Mouse (Mus musculus): ENCODE data around the gene Clstn1. TPM values are rescaled to one million over a fixed set of nuclear protein-coding genes. Genes with fewer than 3 reads are reported as not detected.
"Not testable (repeated sequence)": the region's sequence is repeated elsewhere in the genome, so short reads cannot be mapped to it uniquely, and the experiment has no call there.

Clstn1 gene
- polyA plus RNA-seq, 1 experiment from 2014 or later, result 41.8 TPM

DNA sequence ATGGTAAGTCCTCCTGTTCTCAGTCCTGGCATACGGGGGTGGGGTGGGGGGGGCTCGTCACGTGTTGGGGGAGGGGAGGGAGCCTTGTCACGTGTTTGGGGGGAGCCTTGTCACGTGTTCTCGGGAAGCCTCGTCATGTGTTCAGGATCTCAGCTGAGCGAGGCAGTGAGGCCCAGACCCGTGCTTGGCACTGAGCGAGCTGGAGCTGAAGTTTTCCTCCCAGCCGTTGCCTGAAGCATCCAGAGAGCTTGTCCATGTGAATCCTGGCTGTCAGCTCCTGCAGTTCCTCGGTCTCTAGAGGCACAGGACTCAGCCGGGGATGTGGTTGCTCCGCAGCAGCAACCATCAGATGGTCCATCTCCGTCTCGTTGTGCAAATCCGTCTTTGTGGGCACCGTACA, 19.8 kb downstream of the Clstn1 start:
- Histone ChIP-seq H3K36me3 (no peaks in the 10 kb centered on the region), H3K4me2 (no peak overlapping the region), H3K9ac (no peak overlapping the region), H3K4me1 (peaks cover 26% of the 10 kb centered on the region), H3K4me3 (replicated peaks) (no peak overlapping the region), H3K27me3 (no peaks in the 10 kb centered on the region), H3K27ac (no peak overlapping the region), H3K9me3 (replicated peaks) (no peaks in the 10 kb centered on the region)
- ATAC-seq (replicated peaks; ENCODE audit: low FRiP score), result no peak
- 80% methylated on average over 18 of the region's 18 CpGs for WGBS

DNA sequence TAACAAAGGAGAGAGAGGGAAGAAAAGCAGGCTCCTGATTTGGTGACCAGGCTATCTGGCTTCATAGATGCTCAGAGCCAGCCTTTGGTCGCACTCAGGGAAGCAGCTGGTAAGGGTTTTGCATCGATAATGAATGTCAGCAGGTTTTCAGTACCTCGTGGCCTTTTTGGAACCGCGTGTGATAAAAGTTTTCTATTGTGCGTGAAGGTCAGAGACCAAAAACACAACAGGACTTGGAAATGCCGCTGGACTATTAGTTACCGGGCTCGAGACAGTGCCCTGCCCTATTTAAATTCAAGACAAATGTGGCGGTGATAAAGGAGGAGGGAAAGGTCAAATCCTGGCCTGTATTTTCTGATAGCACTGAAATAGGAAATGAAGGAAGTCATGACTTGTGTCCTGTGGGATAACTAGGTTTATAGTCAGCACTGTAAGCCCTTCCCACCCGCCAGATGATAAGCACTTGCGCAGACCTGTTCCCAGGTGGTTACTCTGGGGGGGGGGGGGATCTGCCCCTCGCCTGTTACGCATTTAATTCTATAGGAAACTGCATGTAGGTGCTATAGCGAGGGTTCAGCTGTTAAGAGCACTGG, 20.6 kb downstream of the Clstn1 start:
- 62% methylated on average over 15 of the region's 15 CpGs for WGBS
- peaks cover 22% of the 10 kb centered on the region for H3K4me1 ChIP-seq
- ATAC-seq (replicated peaks; ENCODE audit: low FRiP score), result no peak

DNA sequence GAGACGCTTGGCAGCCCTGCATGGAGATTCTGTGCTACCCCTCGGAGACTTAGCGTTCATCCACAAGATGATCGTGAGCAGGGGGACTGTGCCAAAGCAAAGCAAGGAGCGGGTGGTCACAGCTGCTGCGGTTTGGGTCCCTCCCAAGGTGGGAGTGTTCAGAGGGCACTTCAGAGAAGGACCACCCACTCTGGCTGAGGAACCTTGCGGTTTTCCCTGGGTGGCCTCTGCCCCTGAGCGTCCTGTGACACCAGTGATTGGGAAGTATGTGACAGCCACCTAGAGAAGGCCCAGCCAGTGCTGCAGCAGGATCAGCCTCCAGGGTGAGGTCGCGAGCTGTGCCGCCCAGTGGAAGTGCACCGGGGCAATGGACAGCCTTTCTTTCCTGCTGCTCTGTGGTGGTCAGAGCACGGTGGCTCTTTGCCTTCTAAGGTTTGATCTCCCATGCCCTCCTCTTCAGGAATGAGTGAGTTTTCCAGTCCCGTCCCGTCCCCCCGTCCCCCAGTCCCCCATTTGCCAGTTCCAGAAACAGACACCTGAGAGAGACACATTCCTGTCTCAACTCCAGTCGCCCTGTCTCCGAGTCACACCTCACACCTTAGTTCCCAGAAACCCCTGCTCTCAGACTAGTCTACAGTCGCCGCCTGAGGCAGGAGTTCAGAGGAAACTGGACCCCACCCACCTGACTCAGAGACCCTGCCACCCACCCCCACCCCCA, 21.5 kb downstream of the Clstn1 start:
- Histone ChIP-seq H3K4me3 (replicated peaks) (no peak overlapping the region), H3K4me2 (no peak overlapping the region), H3K4me1 (peaks cover 18% of the 10 kb centered on the region), H3K27me3 (no peaks in the 10 kb centered on the region), H3K36me3 (no peaks in the 10 kb centered on the region), H3K27ac (no peak overlapping the region), H3K9ac (no peak overlapping the region), H3K9me3 (replicated peaks) (no peaks in the 10 kb centered on the region)
- ATAC-seq (replicated peaks; ENCODE audit: low FRiP score), result no peak
- 38% methylated on average over 20 of the region's 20 CpGs for WGBS

More for the DNA sequence above, 20.6 kb downstream of the Clstn1 start:
- Histone ChIP-seq H3K4me3 (replicated peaks) (no peak overlapping the region), H3K4me2 (no peak overlapping the region), H3K36me3 (no peaks in the 10 kb centered on the region), H3K9me3 (replicated peaks) (no peaks in the 10 kb centered on the region), H3K9ac (no peak overlapping the region), H3K27me3 (no peaks in the 10 kb centered on the region), H3K27ac (no peak overlapping the region)

DNA sequence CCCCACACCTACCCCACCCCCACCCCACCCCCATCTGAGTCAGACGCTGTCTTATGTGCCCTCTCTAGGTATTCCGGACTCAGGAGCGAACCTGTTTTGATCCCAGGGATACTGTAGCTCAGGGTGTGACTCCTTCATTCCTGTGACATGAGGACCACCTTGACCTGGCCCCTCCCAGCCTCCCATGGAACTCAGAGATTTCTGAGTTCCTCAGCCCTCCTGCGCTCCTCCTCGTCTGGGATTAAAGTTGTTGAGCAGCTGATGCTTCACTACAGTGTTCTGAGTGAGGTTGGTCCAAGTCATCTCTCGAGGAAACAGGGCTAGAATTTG, 22.0 kb downstream of the Clstn1 start:
- WGBS, result 78% methylated on average over 6 of the region's 6 CpGs
- Histone ChIP-seq H3K27ac (no peak overlapping the region), H3K4me3 (replicated peaks) (no peak overlapping the region), H3K4me1 (peaks cover 18% of the 10 kb centered on the region), H3K4me2 (no peak overlapping the region), H3K9me3 (replicated peaks) (no peaks in the 10 kb centered on the region), H3K9ac (no peak overlapping the region), H3K27me3 (no peaks in the 10 kb centered on the region), H3K36me3 (no peaks in the 10 kb centered on the region)
- ATAC-seq (replicated peaks; ENCODE audit: low FRiP score), result no peak

DNA sequence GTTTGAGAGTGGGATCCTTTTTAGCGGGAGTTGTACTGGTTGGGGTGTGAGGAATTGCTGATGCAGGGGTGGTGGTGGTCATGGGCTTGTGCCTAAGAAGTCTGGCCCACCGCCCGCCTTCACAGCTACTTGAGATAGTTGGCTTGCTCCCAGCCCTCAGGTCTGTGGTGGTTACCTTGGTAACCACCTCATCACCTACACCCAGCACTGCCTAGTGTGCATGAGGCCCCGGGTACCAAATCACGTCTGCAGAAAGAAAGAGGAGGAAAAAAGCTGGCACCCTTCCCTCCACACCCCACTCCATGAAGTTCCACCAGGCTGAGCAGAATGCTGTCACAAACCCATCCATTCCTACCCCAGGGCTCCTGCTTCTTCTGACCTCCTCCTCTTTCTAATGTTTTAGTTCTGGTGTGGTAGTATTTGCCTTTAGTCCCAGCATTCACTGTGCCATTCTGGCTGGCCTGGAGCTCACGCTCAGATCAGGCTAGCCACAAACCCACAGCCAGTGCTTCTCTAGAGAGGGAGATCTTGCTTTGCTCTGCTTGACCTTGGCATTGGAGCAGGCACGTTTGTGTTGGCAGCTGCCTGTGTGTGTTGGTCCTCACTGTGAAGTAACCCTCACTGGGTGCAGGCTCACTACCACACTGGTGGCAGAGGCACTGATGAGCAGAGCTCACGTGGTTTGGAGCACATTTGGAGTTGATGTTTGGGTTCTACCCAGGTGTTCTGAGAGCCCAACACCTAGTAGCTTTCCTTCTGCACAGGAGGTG, 23.2 kb downstream of the Clstn1 start:
- Histone ChIP-seq H3K27me3 (no peaks in the 10 kb centered on the region), H3K4me1 (peaks cover 22% of the 10 kb centered on the region), H3K9me3 (replicated peaks) (no peaks in the 10 kb centered on the region), H3K36me3 (peaks cover 5% of the 10 kb centered on the region; the same call in 1 of the 2 replicates), H3K9ac (no peak overlapping the region), H3K27ac (no peak overlapping the region), H3K4me2 (no peak overlapping the region), H3K4me3 (replicated peaks) (no peak overlapping the region)
- WGBS, result 77% methylated on average over 8 of the region's 8 CpGs
- no peak for ATAC-seq (replicated peaks; ENCODE audit: low FRiP score)

DNA sequence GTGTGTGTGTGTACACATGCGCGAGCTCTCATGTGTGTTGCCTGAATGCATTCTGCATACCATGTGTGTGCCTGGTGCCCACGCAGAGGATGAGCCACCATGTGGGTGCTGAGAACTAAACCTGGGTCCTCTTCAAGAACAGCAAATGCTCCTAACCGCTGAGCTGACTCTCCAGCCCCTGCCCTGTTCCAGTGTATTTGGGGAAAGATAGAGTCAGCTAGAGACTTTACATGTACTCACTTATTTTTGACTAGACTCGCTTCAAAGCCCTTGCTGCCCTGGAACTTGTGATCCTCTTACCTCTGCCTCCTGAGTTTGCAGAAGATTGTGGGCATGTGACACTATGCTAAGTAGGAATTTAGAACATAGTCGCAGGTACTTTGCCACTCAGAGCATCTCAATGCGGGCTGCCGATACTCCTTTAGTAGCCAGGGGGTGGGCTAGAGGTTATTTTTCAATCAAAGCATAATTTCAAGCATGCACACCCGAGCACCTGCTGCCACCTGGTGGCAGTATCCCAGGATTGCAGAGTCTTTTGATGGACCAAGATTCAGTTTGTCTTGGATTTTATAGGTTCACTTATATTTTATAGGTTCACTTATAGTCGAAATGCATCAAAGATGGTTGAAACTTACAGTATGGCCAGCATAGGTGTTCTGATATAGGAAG, 25.2 kb downstream of the Clstn1 start:
- Histone ChIP-seq H3K27ac (no peak overlapping the region), H3K9ac (no peak overlapping the region), H3K4me2 (no peak overlapping the region), H3K36me3 (peaks cover 24% of the 10 kb centered on the region), H3K4me3 (replicated peaks) (no peak overlapping the region), H3K9me3 (replicated peaks) (no peaks in the 10 kb centered on the region), H3K27me3 (no peaks in the 10 kb centered on the region), H3K4me1 (peaks cover 22% of the 10 kb centered on the region)
- no peak for ATAC-seq (replicated peaks; ENCODE audit: low FRiP score)
- WGBS, result 49% methylated on average over 10 of the region's 10 CpGs

- H3K27ac ChIP-seq; H3K4me3 ChIP-seq (replicated peaks); H3K9me3 ChIP-seq (replicated peaks); H3K4me1 ChIP-seq; H3K4me2 ChIP-seq; H3K9ac ChIP-seq; H3K27me3 ChIP-seq: not testable (repeated sequence)
- WGBS, result 73% methylated on average over 6 of the region's 6 CpGs
- 0 out of 2 replicates have a peak, but pooled peaks have one; percentile 18 for ATAC-seq (replicated peaks; ENCODE audit: low FRiP score)
- peaks cover 24% of the 10 kb centered on the region for H3K36me3 ChIP-seq
Observed at GRCm38 (mm10) chr4:149613497-149613896, 27.2 kb downstream of the Clstn1 start.

DNA sequence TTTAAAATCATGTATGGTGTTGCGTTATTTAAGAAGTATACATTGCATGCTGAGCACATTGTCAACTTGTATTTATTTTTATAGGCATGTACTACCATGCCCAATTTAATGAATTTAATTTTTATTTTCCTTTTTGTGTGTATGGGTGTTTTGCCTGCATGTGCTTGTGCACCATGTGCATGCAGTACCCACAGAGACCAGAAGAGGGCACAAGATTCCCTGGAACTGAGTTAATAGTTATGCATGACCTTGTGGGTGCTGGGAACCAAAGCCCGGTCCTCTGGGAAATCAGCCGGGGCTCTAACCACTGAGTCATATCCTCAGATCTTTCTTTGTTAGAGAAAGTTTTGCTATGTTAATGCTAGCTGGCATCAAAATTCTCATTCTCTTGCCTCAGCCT, 28.6 kb downstream of the Clstn1 start:
- 99% methylated on average over 3 of the region's 3 CpGs for WGBS
- Histone ChIP-seq H3K4me2 (no peak overlapping the region), H3K36me3 (peaks cover 24% of the 10 kb centered on the region), H3K4me3 (replicated peaks) (no peak overlapping the region), H3K27ac (no peak overlapping the region), H3K9ac (no peak overlapping the region), H3K27me3 (no peaks in the 10 kb centered on the region), H3K4me1 (0 out of 2 replicates have a peak, but pooled peaks cover 4% of the 10 kb centered on the region), H3K9me3 (replicated peaks) (no peaks in the 10 kb centered on the region)
- no peak for ATAC-seq (replicated peaks; ENCODE audit: low FRiP score)

DNA sequence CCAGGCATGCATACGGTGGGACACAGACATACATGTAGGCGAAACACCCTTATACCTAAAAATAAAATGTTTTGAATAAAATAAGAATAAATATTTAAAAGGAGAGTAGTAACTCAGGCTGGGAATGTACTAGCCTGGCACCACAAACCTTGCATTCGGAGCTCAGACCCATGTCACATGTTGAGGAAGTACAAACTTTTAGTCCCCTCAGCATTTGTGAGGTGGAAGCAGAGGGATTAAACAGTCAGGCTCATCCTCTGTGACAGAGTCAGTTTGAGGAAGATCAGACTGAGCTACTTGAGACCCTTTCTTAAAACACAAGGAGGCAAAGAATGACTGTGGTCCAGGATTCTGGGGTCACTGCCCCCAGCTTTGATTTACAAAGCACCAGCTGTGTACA, 30.7 kb downstream of the Clstn1 start:
- not testable (repeated sequence) for H3K9me3 ChIP-seq (replicated peaks); H3K4me2 ChIP-seq; H3K4me1 ChIP-seq; H3K4me3 ChIP-seq (replicated peaks); ATAC-seq (replicated peaks; ENCODE audit: low FRiP score); H3K9ac ChIP-seq; H3K27ac ChIP-seq; H3K27me3 ChIP-seq
- WGBS, result 82% methylated on average over 3 of the region's 3 CpGs
- H3K36me3 ChIP-seq, result peaks cover 24% of the 10 kb centered on the region

- 39% methylated on average over 8 of the region's 8 CpGs for WGBS
- H3K27ac ChIP-seq, result no peak overlapping the region
Observed at GRCm38 (mm10) chr4:149619988-149620387, 33.7 kb downstream of the Clstn1 start.

GRCm38 (mm10) chr4:149621286-149621685, 35.0 kb downstream of the Clstn1 start:
- H3K4me1 ChIP-seq, result 0 out of 2 replicates have a peak, but pooled peaks cover 4% of the 10 kb centered on the region
- H3K27ac ChIP-seq, result no peak overlapping the region
- 0 out of 2 replicates have a peak, but pooled peaks cover 2% of the 10 kb centered on the region for H3K36me3 ChIP-seq
- H3K27me3 ChIP-seq, result no peaks in the 10 kb centered on the region
- H3K4me3 ChIP-seq (replicated peaks), result no peak overlapping the region
- ATAC-seq (replicated peaks; ENCODE audit: low FRiP score), result no peak
- H3K4me2 ChIP-seq, result no peak overlapping the region
- no peak overlapping the region for H3K9ac ChIP-seq
- 71% methylated on average over 4 of the region's 4 CpGs for WGBS
- H3K9me3 ChIP-seq (replicated peaks), result no peaks in the 10 kb centered on the region

More at GRCm38 (mm10) chr4:149619988-149620387, 33.7 kb downstream of the Clstn1 start:
- Histone ChIP-seq H3K4me3 (replicated peaks) (no peak overlapping the region), H3K9ac (no peak overlapping the region), H3K27me3 (no peaks in the 10 kb centered on the region), H3K4me2 (no peak overlapping the region), H3K9me3 (replicated peaks) (no peaks in the 10 kb centered on the region), H3K36me3 (peaks cover 15% of the 10 kb centered on the region), H3K4me1 (0 out of 2 replicates have a peak, but pooled peaks cover 4% of the 10 kb centered on the region)
- no peak for ATAC-seq (replicated peaks; ENCODE audit: low FRiP score)

DNA sequence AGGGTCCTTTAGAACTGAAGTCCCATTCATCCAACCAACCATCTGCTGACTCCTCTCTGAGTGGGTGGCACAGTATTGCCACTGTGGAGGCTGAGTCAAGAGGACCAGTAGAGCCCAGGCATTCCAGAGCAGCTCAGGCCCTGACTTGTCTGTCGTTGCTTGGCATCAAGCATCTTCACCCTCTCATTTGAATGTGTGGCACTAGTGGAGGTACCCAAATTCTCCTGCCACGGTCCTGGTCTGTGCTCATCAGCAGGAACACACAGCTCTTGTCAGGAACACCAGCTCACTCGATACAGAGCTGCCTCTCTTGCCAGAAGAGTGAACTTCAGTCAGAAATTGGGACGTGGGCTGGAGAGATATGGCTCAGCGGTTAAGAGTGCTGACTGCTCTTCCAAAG, 37.4 kb downstream of the Clstn1 start:
- Histone ChIP-seq H3K27ac (no peak overlapping the region), H3K27me3 (no peaks in the 10 kb centered on the region), H3K36me3 (0 out of 2 replicates have a peak, but pooled peaks cover 7% of the 10 kb centered on the region), H3K9ac (no peak overlapping the region), H3K4me1 (0 out of 2 replicates have a peak, but pooled peaks cover 4% of the 10 kb centered on the region), H3K4me2 (no peak overlapping the region), H3K9me3 (replicated peaks) (no peaks in the 10 kb centered on the region), H3K4me3 (replicated peaks) (no peak overlapping the region)
- 84% methylated on average over 5 of the region's 5 CpGs for WGBS
- ATAC-seq (replicated peaks; ENCODE audit: low FRiP score), result no peak
